Mouse (Mus musculus): ENCODE measurements around the gene Smyd1.

Gene Smyd1

GRCm38 (mm10) chr6:71203674-71204073 is 118.4 kb downstream of the Smyd1 start:
- DNase-seq (ENCODE audit: low spot score), result no peak

- no peak for DNase-seq (ENCODE audit: low spot score)
Observed at GRCm38 (mm10) chr6:71201925-71202324, 120.1 kb downstream of the Smyd1 start.

- DNase-seq (ENCODE audit: low spot score), result no peak
Observed at GRCm38 (mm10) chr6:71199612-71200011, 122.4 kb downstream of the Smyd1 start, which contains the start of gene Fabp1. Gene Fabp1 (plus strand): TSS chr6:71199827.

GRCm38 (mm10) chr6:71197636-71198535 is 124.1 kb downstream of the Smyd1 start:
- no peak for DNase-seq (ENCODE audit: low spot score)

GRCm38 (mm10) chr6:71196107-71196506 is 125.9 kb downstream of the Smyd1 start:
- DNase-seq (ENCODE audit: low spot score), result no peak

GRCm38 (mm10) chr6:71193151-71193740 is 128.8 kb downstream of the Smyd1 start:
- DNase-seq (ENCODE audit: low spot score), result no peak

- no peak for DNase-seq (ENCODE audit: low spot score)
Observed at GRCm38 (mm10) chr6:71190501-71190900, 131.5 kb downstream of the Smyd1 start.

- no peak for DNase-seq (ENCODE audit: low spot score)
Observed at GRCm38 (mm10) chr6:71189578-71189977, 132.5 kb downstream of the Smyd1 start.

- DNase-seq (ENCODE audit: low spot score), result no peak
Observed at GRCm38 (mm10) chr6:71184941-71185604, 137.0 kb downstream of the Smyd1 start.

- DNase-seq (ENCODE audit: low spot score), result no peak
Observed at GRCm38 (mm10) chr6:71180596-71180995, 141.4 kb downstream of the Smyd1 start.

GRCm38 (mm10) chr6:71172812-71173580 is 149.0 kb downstream of the Smyd1 start:
- no peak for DNase-seq (ENCODE audit: low spot score)

GRCm38 (mm10) chr6:71166551-71167169 is 155.4 kb downstream of the Smyd1 start:
- no peak for DNase-seq (ENCODE audit: low spot score)

GRCm38 (mm10) chr6:71164394-71164793 is 157.6 kb downstream of the Smyd1 start:
- no peak for DNase-seq (ENCODE audit: low spot score)

Measured in ovary, postnatal 36 days (tissue).